Mouse (Mus musculus) skeletal muscle tissue, postnatal 0 days (tissue): Measurements from ENCODE around the gene Lamb3. TPM values are rescaled to one million over a fixed set of nuclear protein-coding genes. Genes with fewer than 3 reads are reported as not detected.

Source experiments
- polyA plus RNA-seq: library from polyadenylated mRNA; unstranded; fragments of >200 nt; fragmentation: Nextera tagmentation; extraction: Ambion mirVana; gene quantifications from 2 replicates; pipeline ENCODE4 v1.2.1, GENCODE M21; 2015

Gene Lamb3
- 1.7 and 1.9 TPM in 2 replicates for polyA plus RNA-seq

GRCm38 (mm10) chr1:193207503-193207902 is at the start of gene Lamb3:
Gene Lamb3 (plus strand): TSS chr1:193207699.

GRCm38 (mm10) chr1:193167746-193168145 is 39.8 kb upstream of the Lamb3 start, which contains the start of gene A130010J15Rik:
Gene A130010J15Rik (plus strand): TSS chr1:193168046.

GRCm38 (mm10) chr1:193201383-193201778 is 6.1 kb upstream of the Lamb3 start, which contains the start of gene Traf3ip3:
Gene Traf3ip3 (minus strand): TSS chr1:193201703.

GRCm38 (mm10) chr1:193263955-193264598 is 56.6 kb downstream of the Lamb3 start, which contains the start of gene Hsd11b1:
Gene Hsd11b1 (minus strand): TSS chr1:193264075.

GRCm38 (mm10) chr1:193272916-193273601 is 65.6 kb downstream of the Lamb3 start, which contains the start of gene G0s2:
Gene G0s2 (minus strand): TSS chr1:193273217.

GRCm38 (mm10) chr1:193370096-193370495 is 162.6 kb downstream of the Lamb3 start, which contains the start of gene Camk1g:
Gene Camk1g (minus strand): TSS chr1:193370298.

Other genes starting within 250 kb of the Lamb3 start
- gene Syt14, start 171.9 kb upstream of the Lamb3 start, polyA plus RNA-seq = 0.23 and 0.24 TPM in 2 replicates
- 2.4 and 3.1 TPM in 2 replicates for gene Diexf, start 77.4 kb upstream of the Lamb3 start, polyA plus RNA-seq
- gene Irf6, start 54.6 kb upstream of the Lamb3 start, polyA plus RNA-seq = 4.1 and 4.9 TPM in 2 replicates
- 12.3 and 13.9 TPM in 2 replicates for gene A130010J15Rik, start 39.7 kb upstream of the Lamb3 start, polyA plus RNA-seq
- 107 and 114 TPM in 2 replicates for gene Traf3ip3, start 6.0 kb upstream of the Lamb3 start, polyA plus RNA-seq
- gene Hsd11b1, start 56.4 kb downstream of the Lamb3 start, polyA plus RNA-seq = 5.8 and 12.4 TPM in 2 replicates
- gene G0s2, start 65.5 kb downstream of the Lamb3 start, polyA plus RNA-seq = 87.2 and 211 TPM in 2 replicates
- gene Camk1g, start 162.6 kb downstream of the Lamb3 start, polyA plus RNA-seq = 0.77 and 1.1 TPM in 2 replicates